Mouse (Mus musculus) sigmoid colon, adult 10 weeks (tissue): ENCODE data around the gene Olfr1362. TPM values are rescaled to one million over a fixed set of nuclear protein-coding genes. Genes with fewer than 3 reads are reported as not detected.

ENCODE experiments used
- polyA plus RNA-seq: library from polyadenylated mRNA; stranded (reverse); fragments of 350-450 nt; fragmentation: Illumina TruSeq; extraction: RNeasy Lipid Tissue Mini Kit (QIAGEN cat#74804); gene quantifications from one replicate; pipeline ENCODE4 v1.2.3, GENCODE M21; 2014; ENCODE audit warnings: low read depth, low replicate concordance

The Olfr1362 gene
- not detected for polyA plus RNA-seq

GRCm38 (mm10) chr13:21613922-21614321 lies at the start of gene Olfr1362:
Gene Olfr1362 (minus strand): TSS chr13:21614022.

DNA sequence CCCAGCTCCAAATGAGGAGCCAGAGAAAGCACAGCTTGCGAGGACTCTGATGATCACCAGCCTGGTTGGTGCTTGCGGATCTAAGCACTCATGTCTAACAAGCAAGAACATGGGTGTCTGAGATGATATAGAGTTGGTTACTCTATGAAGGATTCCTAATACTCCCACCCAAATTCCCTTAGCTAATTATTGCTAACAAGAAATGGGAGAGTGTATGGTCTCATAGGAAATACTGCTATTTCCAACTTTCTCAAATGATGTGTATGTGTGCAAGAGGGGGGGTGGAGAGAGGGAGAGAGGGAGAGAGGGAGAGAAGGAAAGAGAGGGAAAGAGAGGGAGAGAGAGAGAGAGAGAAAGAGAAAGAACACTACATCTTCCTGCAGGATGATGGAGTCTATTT lies 49.5 kb upstream of the Olfr1362 start, which contains the start of gene Olfr1361:
Gene Olfr1361 (minus strand): TSS at position 101 of the 400 bp plus-strand sequence.

GRCm38 (mm10) chr13:21642418-21642817 lies 28.6 kb upstream of the Olfr1362 start, which contains the start of gene Olfr11:
Gene Olfr11 (minus strand): TSS chr13:21642518.

DNA sequence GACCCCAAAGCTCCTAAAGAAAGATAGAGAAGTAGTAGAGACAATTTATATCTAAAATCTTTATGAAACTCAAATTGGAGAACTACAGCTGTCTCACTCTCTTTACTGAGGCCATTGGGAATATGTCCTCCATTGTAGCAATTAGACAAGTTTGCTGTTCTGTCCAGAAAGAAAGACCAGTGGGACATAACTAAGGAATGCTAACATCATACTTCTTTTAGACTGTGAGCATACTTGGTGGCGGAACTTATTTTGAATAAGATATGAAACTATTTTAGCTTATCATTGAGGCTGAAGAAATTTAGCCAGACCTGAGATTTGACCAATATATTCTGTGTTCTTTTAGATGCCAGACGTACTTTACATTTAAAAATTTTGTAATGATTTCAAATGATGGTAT lies 32.2 kb downstream of the Olfr1362 start, which contains the start of gene Olfr1364:
Gene Olfr1364 (minus strand): TSS at position 101 of the 400 bp plus-strand sequence.

Other genes with a start within 250 kb of the Olfr1362 start
- 121 TPM for gene Zkscan3, start 211.3 kb downstream of the Olfr1362 start, polyA plus RNA-seq
- gene Pgbd1, start 173.0 kb downstream of the Olfr1362 start, polyA plus RNA-seq, result 3.1 TPM
- 116 TPM for gene Zscan26, start 160.3 kb downstream of the Olfr1362 start, polyA plus RNA-seq
- gene Nkapl, start 145.5 kb downstream of the Olfr1362 start, polyA plus RNA-seq, result 0.50 TPM
- 0.98 TPM for gene Zkscan4, start 135.1 kb downstream of the Olfr1362 start, polyA plus RNA-seq
- not detected for gene Gm10065, start 134.6 kb downstream of the Olfr1362 start, polyA plus RNA-seq
- gene AK157302, start 118.8 kb downstream of the Olfr1362 start, polyA plus RNA-seq, result 4.5 TPM
- not detected for gene Gm11273, start 112.6 kb downstream of the Olfr1362 start, polyA plus RNA-seq
- 33.2 TPM for gene Zkscan8, start 82.9 kb downstream of the Olfr1362 start, polyA plus RNA-seq
- gene Olfr1366, start 71.2 kb downstream of the Olfr1362 start, polyA plus RNA-seq, result not detected
- gene Olfr1535, start 54.1 kb downstream of the Olfr1362 start, polyA plus RNA-seq, result not detected
- gene Olfr1364, start 32.3 kb downstream of the Olfr1362 start, polyA plus RNA-seq, result not detected
- gene Olfr11, start 28.5 kb upstream of the Olfr1362 start, polyA plus RNA-seq, result not detected
- gene Olfr1361, start 49.4 kb upstream of the Olfr1362 start, polyA plus RNA-seq, result not detected
- gene Olfr1360, start 63.4 kb upstream of the Olfr1362 start, polyA plus RNA-seq, result not detected
- gene Olfr1359, start 84.1 kb upstream of the Olfr1362 start, polyA plus RNA-seq, result not detected
- gene Hist1h2bl, start 102.1 kb upstream of the Olfr1362 start, polyA plus RNA-seq, result not detected
- not detected for gene Hist1h2ai, start 102.4 kb upstream of the Olfr1362 start, polyA plus RNA-seq
- gene Hist1h3h, start 103.6 kb upstream of the Olfr1362 start, polyA plus RNA-seq, result not detected
- gene Hist1h2bm, start 108.0 kb upstream of the Olfr1362 start, polyA plus RNA-seq, result not detected
- 4.2 TPM for gene Hist1h4j, start 121.0 kb upstream of the Olfr1362 start, polyA plus RNA-seq
- not detected for gene Hist1h4k, start 136.5 kb upstream of the Olfr1362 start, polyA plus RNA-seq
- gene Hist1h2ak, start 139.8 kb upstream of the Olfr1362 start, polyA plus RNA-seq, result not detected
- gene Hist1h2bn, start 140.1 kb upstream of the Olfr1362 start, polyA plus RNA-seq, result not detected
- not detected for gene Hist1h1b, start 166.6 kb upstream of the Olfr1362 start, polyA plus RNA-seq
- gene Hist1h3i, start 169.3 kb upstream of the Olfr1362 start, polyA plus RNA-seq, result not detected
- not detected for gene Hist1h2an, start 173.2 kb upstream of the Olfr1362 start, polyA plus RNA-seq
- gene Hist1h2bp, start 173.4 kb upstream of the Olfr1362 start, polyA plus RNA-seq, result not detected
- 1.1 TPM for gene Hist1h2bq, start 196.2 kb upstream of the Olfr1362 start, polyA plus RNA-seq
- gene Hist1h2ao, start 196.4 kb upstream of the Olfr1362 start, polyA plus RNA-seq, result not detected
- not detected for gene Hist1h4m, start 197.7 kb upstream of the Olfr1362 start, polyA plus RNA-seq
- gene Hist1h4n, start 218.2 kb upstream of the Olfr1362 start, polyA plus RNA-seq, result not detected
- gene Hist1h2ap, start 219.5 kb upstream of the Olfr1362 start, polyA plus RNA-seq, result not detected
- gene Hist1h2br, start 219.7 kb upstream of the Olfr1362 start, polyA plus RNA-seq, result 5.3 TPM